ENCODE assay signal across 15 mouse cellular contexts in genomic region chr1:155216844-155217243, GRCm38 (mm10). TPM values are rescaled to one million over a fixed set of nuclear protein-coding genes. Genes with fewer than 3 reads are reported as not detected.
DNase-seq lines count a peak whose midpoint lies in the region; ATAC-seq and TF ChIP-seq lines count a peak whose summit lies in the region.
"Had no signal": no experiment of that assay in that cellular context is flagged by ENCODE, and none has a peak within 500 bp of the region (broad histone marks: within the 10 kb centered on the region; RNA-seq: fewer than 3 reads in every experiment).

No protein-coding gene starts in this region.

- no peaks in the 10 kb centered on the region for H3K27me3 ChIP-seq in heart, embryonic 10.5 days (ENCODE audit: insufficient read depth, poor library complexity, severe bottlenecking)
- no peaks in the 10 kb centered on the region for H3K27me3 ChIP-seq in heart, embryonic 11.5 days (ENCODE audit: control insufficient read depth, insufficient read depth, low read length)
- no peaks in the 10 kb centered on the region for H3K27me3 ChIP-seq in embryonic facial prominence, embryonic 10.5 days (replicated peaks; ENCODE audit: low read depth, poor library complexity, severe bottlenecking)
- no peaks in the 10 kb centered on the region for H3K27me3 ChIP-seq in limb, embryonic 12.5 days
- H3K27me3 ChIP-seq: stomach, embryonic 15.5 days had no signal

- peak overlapping the region; percentile 18; the same call in 1 of the 2 replicates for H3K27ac ChIP-seq in heart, embryonic 10.5 days
- H3K27ac ChIP-seq in heart, embryonic 11.5 days (ENCODE audit: low read depth, low read length): no peak overlapping the region
- H3K27ac ChIP-seq in left cerebral cortex, adult 2 months: peak overlapping the region; percentile 91; the same call in 1 of the 2 replicates
- H3K27ac ChIP-seq in embryonic facial prominence, embryonic 10.5 days (replicated peaks): peak overlapping the region; percentile 88
- peak overlapping the region; percentile 78 for H3K27ac ChIP-seq in limb, embryonic 12.5 days
- H3K27ac ChIP-seq: stomach, embryonic 15.5 days had no signal

- H3K4me3 ChIP-seq in heart, embryonic 10.5 days: no peak overlapping the region
- no peak overlapping the region for H3K4me3 ChIP-seq in heart, embryonic 11.5 days (ENCODE audit: low read depth, low read length)
- no peak overlapping the region for H3K4me3 ChIP-seq in left cerebral cortex, adult 2 months
- H3K4me3 ChIP-seq in embryonic facial prominence, embryonic 10.5 days: no peak overlapping the region
- H3K4me3 ChIP-seq in limb, embryonic 12.5 days (replicated peaks): no peak overlapping the region
- H3K4me3 ChIP-seq: stomach, embryonic 15.5 days had no signal

- H3K9me3 ChIP-seq in heart, embryonic 10.5 days: no peaks in the 10 kb centered on the region
- no peaks in the 10 kb centered on the region for H3K9me3 ChIP-seq in heart, embryonic 11.5 days (replicated peaks; ENCODE audit: control insufficient read depth, low read length)
- no peaks in the 10 kb centered on the region for H3K9me3 ChIP-seq in embryonic facial prominence, embryonic 10.5 days
- H3K9me3 ChIP-seq in limb, embryonic 12.5 days: no peaks in the 10 kb centered on the region
- H3K9me3 ChIP-seq: stomach, embryonic 15.5 days had no signal

- no peak for DNase-seq in heart, embryonic 10.5 days (ENCODE audit: low spot score)
- DNase-seq in left cerebral cortex, adult 2 months (ENCODE audit: extremely low spot score in 1 of 2, low spot score in 2 of 2): no peak
- no peak for DNase-seq in left cerebral cortex, postnatal 14 days (ENCODE audit: low spot score in 2 of 2)
- DNase-seq in embryonic facial prominence, embryonic 10.5 days (ENCODE audit: low spot score): peak; percentile 57
- no peak for DNase-seq in cerebellum, postnatal 4 days (ENCODE audit: low spot score in 2 of 2)
- no peak for DNase-seq in adrenal gland, adult (ENCODE audit: inconsistent age in 2 of 2, low spot score in 1 of 2)
- DNase-seq: heart, postnatal 4 days; layer of hippocampus, postnatal 36 days; lung, postnatal 14 days; right cerebral cortex, postnatal 25 days had no signal

- no peak overlapping the region for H3K4me2 ChIP-seq in heart, embryonic 11.5 days
- no peak overlapping the region for H3K4me2 ChIP-seq in limb, embryonic 12.5 days
- H3K4me2 ChIP-seq: liver, embryonic 11.5 days; midbrain, embryonic 11.5 days; stomach, embryonic 15.5 days had no signal

- no peak for ATAC-seq in heart, embryonic 11.5 days (replicated peaks; ENCODE audit: insufficient number of reproducible peaks, low FRiP score, low TSS enrichment)
- ATAC-seq in limb, embryonic 12.5 days (ENCODE audit: insufficient number of reproducible peaks, insufficient read depth, low FRiP score, low TSS enrichment, low read depth): no peak

- intact Hi-C loops in left cerebral cortex, adult 2 months (cut with DNase I): loop anchor here (5.0 kb wide), 1 partner anchor 430 kb away; no protein-coding TSS in a partner anchor
- intact Hi-C loops in left cerebral cortex, postnatal 14 days (cut with DNase I): loop anchor here (5.0 kb wide), 1 partner anchor 120 kb away; the partner anchor contains the start of gene Ier5

- H3K9ac ChIP-seq in heart, embryonic 11.5 days (ENCODE audit: low read depth, low read length): no peak overlapping the region
- H3K9ac ChIP-seq in limb, embryonic 12.5 days (replicated peaks): 0 out of 2 replicates have a peak overlapping the region, but pooled peaks have one; percentile 8
- H3K9ac ChIP-seq: stomach, embryonic 15.5 days had no signal

- TF ChIP-seq CTCF in left cerebral cortex, adult 2 months (IDR thresholded peaks at IDR 0.05): no peak

- 60% methylated on average over 6 of the region's 6 CpGs for WGBS in heart, embryonic 10.5 days
- 63% methylated on average over 6 of the region's 6 CpGs for WGBS in heart, embryonic 11.5 days (ENCODE audit: insufficient replicate concordance)
- 65% methylated on average over 6 of the region's 6 CpGs for WGBS in embryonic facial prominence, embryonic 10.5 days
- WGBS in limb, embryonic 12.5 days: 34% methylated on average over 6 of the region's 6 CpGs

- peaks cover 42% of the 10 kb centered on the region for H3K36me3 ChIP-seq in heart, embryonic 10.5 days
- H3K36me3 ChIP-seq in heart, embryonic 11.5 days (ENCODE audit: control insufficient read depth, insufficient read depth, low read length): peaks cover 11% of the 10 kb centered on the region
- peaks cover 11% of the 10 kb centered on the region for H3K36me3 ChIP-seq in embryonic facial prominence, embryonic 10.5 days (replicated peaks)
- peaks cover 41% of the 10 kb centered on the region for H3K36me3 ChIP-seq in limb, embryonic 12.5 days
- H3K36me3 ChIP-seq: stomach, embryonic 15.5 days had no signal

- H3K4me1 ChIP-seq in heart, embryonic 10.5 days: peaks cover 56% of the 10 kb centered on the region
- H3K4me1 ChIP-seq in heart, embryonic 11.5 days (ENCODE audit: control insufficient read depth, insufficient read depth, low read length): peaks cover 30% of the 10 kb centered on the region
- H3K4me1 ChIP-seq in embryonic facial prominence, embryonic 10.5 days: peaks cover 72% of the 10 kb centered on the region
- peaks cover 56% of the 10 kb centered on the region for H3K4me1 ChIP-seq in limb, embryonic 12.5 days (replicated peaks)

RNA-seq across cellular contexts. Expression of gene BC034090, which starts 27.4 kb away (rescaled TPM):
- polyA plus RNA-seq in heart, embryonic 10.5 days (2016; fragmentation: Nextera tagmentation; extraction: Ambion mirVana): 6.0 and 6.5 TPM in 2 replicates
- 3.9 and 5.4 TPM in 2 replicates for polyA plus RNA-seq in heart, embryonic 11.5 days (2014; fragmentation: Nextera tagmentation; extraction: Ambion mirVana)
- total RNA-seq in left cerebral cortex, adult 2 months (2021): 10 to 100 TPM in 1 of 2 experiments, 1 to 10 TPM in 1; 9.9 to 14.7 TPM
- 1 to 10 TPM; 6.0 to 8.5 TPM for total RNA-seq in left cerebral cortex, postnatal 14 days (2021)
- polyA plus RNA-seq in embryonic facial prominence, embryonic 10.5 days (2016; fragmentation: Nextera tagmentation; extraction: Ambion mirVana): 5.3 and 5.7 TPM in 2 replicates
- polyA plus RNA-seq in limb, embryonic 12.5 days (2016; fragmentation: Nextera tagmentation; extraction: Ambion mirVana): 8.4 and 8.6 TPM in 2 replicates

RNA-seq across cellular contexts. Expression of gene Stx6, which starts 58.3 kb away (rescaled TPM):
- polyA plus RNA-seq in heart, embryonic 10.5 days (2016; fragmentation: Nextera tagmentation; extraction: Ambion mirVana): 56.0 and 66.9 TPM in 2 replicates
- 62.1 and 62.8 TPM in 2 replicates for polyA plus RNA-seq in heart, embryonic 11.5 days (2014; fragmentation: Nextera tagmentation; extraction: Ambion mirVana)
- total RNA-seq in left cerebral cortex, adult 2 months (2021): 100 to 1,000 TPM; 114 to 120 TPM
- 10 to 100 TPM; 92.7 to 94.2 TPM for total RNA-seq in left cerebral cortex, postnatal 14 days (2021)
- polyA plus RNA-seq in embryonic facial prominence, embryonic 10.5 days (2016; fragmentation: Nextera tagmentation; extraction: Ambion mirVana): 85.0 and 88.9 TPM in 2 replicates
- 112 and 113 TPM in 2 replicates for polyA plus RNA-seq in limb, embryonic 12.5 days (2016; fragmentation: Nextera tagmentation; extraction: Ambion mirVana)
